Mouse (Mus musculus): ENCODE data around the gene Atp8a1. TPM values are rescaled to one million over a fixed set of nuclear protein-coding genes. Genes with fewer than 3 reads are reported as not detected.
A peak's percentile ranks its signal among the peaks of the same experiment; 100 is the strongest.

The Atp8a1 gene
- polyA plus RNA-seq, 1 experiment: 9.4 TPM

- DNase-seq (ENCODE audit: low read depth): no peak
Measured at GRCm38 (mm10) chr5:67678819-67679218, 168.4 kb downstream of the Atp8a1 start.

GRCm38 (mm10) chr5:67673008-67673407 is 174.2 kb downstream of the Atp8a1 start:
- DNase-seq (ENCODE audit: low read depth): no peak

- DNase-seq (ENCODE audit: low read depth): no peak
Measured at GRCm38 (mm10) chr5:67670158-67670557, 177.1 kb downstream of the Atp8a1 start.

GRCm38 (mm10) chr5:67669436-67669896 is 177.8 kb downstream of the Atp8a1 start:
- DNase-seq (ENCODE audit: low read depth): no peak

DNA sequence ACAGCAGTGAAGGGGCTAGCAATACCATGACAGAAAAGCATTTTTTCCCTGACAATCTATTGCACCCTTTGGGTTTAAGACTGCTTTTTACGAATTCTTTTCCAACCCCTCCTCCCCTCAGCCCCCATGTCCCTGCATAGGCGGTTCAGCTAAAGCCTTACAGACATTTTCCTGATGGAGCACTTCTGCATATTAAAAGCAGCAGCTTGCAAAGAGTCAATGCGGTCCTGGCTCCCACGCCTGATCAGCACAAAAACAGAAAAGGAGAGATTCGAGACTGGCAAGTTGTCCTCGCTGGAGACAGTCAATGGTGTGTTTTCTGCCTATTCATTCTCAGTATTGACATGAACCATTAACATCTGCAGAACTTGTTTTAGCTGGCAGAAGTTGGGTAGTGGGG is 184.5 kb downstream of the Atp8a1 start:
- DNase-seq (ENCODE audit: low read depth): no peak

DNA sequence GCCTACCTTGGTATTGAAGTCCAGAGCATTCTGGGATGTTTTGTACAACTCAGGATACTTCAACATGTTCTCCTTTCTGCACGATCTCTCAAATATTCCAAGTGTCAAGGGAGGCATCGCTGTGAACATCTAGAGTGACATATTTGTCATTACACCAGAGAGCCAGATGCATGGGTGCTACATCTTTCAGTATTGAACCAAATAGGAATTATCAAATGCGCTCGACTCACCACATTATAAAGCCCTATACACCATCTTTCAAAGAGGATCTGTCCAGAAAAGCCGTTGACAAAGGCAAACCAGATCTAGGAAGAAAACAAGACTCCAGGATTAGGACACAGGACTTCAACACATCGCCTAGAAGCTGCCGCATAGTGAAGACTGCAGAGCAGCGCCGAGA is 187.4 kb downstream of the Atp8a1 start:
- no peak for DNase-seq (ENCODE audit: low read depth)

DNA sequence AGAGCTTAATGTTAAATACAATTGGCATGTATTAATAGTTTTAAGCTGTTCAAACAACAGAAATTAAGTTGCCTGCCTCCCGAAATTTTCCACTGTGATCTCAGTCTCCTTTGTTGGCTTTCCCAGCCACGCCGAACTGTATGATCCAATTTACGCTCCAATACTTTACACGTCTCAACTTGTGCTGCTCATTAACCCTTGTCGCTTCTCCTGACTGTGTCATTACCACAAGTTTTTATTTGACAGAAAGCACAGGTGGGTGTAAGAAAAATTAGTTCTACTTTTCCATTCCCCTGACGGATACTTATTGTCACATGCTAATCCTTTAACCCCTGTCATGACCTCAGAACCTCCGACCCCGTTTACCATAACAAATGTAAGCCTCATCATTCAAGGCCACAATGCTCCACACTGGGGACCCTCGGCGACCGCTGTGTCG is 190.4 kb downstream of the Atp8a1 start:
- DNase-seq (ENCODE audit: low read depth): no peak

GRCm38 (mm10) chr5:67655696-67656519 is 191.3 kb downstream of the Atp8a1 start:
- no peak for DNase-seq (ENCODE audit: low read depth)

DNA sequence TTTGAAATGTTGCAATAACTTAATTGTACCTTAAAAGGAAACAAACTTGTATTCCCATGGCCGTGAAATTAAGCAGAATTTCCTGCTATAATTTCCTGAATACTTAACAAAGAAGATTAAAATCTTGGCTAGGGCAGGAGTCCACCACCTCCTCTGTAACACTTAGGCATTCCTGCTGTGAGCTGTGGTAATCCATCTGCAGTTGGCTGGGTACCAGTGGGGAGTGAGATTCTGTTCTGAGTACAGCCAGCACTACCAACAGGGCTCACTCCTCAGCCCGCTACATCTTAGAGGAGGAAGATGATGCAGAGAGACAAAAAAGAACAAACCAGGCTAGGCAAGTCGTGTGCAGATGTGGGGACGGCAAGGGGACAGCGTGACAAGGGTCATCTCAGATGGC is 192.7 kb downstream of the Atp8a1 start:
- DNase-seq (ENCODE audit: low read depth): no peak

GRCm38 (mm10) chr5:67653543-67653942 is 193.7 kb downstream of the Atp8a1 start:
- DNase-seq (ENCODE audit: low read depth): no peak

DNA sequence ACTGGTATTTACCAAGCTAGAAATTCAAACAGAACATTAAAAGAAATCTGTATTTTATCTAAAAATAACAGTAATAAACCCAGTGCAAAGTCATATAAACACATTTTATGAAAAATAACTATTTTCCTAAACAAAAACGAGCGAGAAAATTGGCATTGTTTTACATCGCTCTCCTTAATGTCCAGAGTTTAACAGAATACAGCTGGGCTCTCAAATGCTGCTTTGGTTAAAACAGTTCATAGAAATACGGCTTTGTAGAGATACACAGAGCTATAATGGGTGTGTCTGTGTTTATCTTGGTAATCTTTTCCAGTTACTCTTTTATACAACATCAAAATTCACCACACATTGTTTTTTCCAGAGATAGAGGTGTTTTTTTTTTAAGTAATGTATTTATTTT is 194.8 kb downstream of the Atp8a1 start:
- DNase-seq (ENCODE audit: low read depth): no peak

GRCm38 (mm10) chr5:67650021-67650420 is 197.2 kb downstream of the Atp8a1 start:
- no peak for DNase-seq (ENCODE audit: low read depth)

DNA sequence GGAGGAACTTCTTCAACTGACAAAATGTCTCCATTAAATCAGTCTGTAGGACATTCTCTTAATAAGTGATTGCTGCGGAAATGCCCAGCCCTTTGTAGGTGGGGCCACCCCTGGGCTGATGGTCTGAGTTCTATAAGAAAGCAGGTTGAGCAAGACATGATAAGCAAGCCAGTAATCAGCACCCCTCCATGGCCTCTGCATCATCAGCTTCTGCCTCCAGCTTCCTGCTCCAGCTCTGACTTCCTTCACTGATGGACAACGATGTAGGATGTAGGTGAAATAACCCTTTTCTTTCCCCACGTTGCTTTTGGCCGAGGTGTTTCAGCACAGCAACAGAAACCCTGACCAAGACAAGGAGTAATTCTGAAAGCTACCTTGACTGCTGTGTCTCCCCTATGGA is 198.1 kb downstream of the Atp8a1 start:
- no peak for DNase-seq (ENCODE audit: low read depth)

- DNase-seq (ENCODE audit: low read depth): no peak
Measured at GRCm38 (mm10) chr5:67647568-67647967, 199.7 kb downstream of the Atp8a1 start.

DNA sequence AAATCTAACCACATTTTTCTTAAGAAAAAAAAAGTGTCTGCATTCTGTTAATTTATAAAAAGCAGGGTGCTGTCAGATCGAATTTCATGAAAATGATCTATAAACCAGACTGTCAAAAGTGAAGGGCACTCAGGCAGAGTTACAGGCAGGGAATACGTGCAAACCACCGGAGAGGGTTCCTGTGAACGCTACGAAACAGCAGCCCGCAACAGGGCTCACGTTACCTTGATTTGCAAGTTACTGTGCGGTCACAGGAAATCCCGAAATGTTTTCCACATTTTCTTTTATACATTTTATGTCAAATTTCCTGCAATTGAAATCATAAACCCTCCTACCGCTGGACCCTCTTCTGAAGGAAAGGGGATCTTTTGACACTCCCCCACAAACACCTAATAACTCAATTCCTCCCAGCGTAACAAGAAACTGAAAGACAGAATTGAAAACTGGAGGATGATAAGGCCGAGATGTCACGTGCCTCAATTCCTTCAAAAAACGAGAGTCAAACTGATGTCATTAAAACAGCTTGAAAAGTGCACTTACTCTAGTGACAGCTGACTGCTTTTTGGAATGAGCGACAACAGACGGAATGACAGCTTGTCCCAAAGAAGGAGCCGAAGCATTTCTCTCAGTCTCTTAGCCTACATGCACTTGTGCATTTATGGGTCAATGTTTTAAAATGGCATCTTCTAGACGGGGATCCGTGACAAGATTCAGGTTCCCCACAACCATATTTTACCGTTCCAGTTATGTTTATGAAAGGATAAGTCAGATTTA is 200.3 kb downstream of the Atp8a1 start:
- no peak for DNase-seq (ENCODE audit: low read depth)

- DNase-seq (ENCODE audit: low read depth): no peak
Measured at GRCm38 (mm10) chr5:67643537-67644255, 203.5 kb downstream of the Atp8a1 start.

DNA sequence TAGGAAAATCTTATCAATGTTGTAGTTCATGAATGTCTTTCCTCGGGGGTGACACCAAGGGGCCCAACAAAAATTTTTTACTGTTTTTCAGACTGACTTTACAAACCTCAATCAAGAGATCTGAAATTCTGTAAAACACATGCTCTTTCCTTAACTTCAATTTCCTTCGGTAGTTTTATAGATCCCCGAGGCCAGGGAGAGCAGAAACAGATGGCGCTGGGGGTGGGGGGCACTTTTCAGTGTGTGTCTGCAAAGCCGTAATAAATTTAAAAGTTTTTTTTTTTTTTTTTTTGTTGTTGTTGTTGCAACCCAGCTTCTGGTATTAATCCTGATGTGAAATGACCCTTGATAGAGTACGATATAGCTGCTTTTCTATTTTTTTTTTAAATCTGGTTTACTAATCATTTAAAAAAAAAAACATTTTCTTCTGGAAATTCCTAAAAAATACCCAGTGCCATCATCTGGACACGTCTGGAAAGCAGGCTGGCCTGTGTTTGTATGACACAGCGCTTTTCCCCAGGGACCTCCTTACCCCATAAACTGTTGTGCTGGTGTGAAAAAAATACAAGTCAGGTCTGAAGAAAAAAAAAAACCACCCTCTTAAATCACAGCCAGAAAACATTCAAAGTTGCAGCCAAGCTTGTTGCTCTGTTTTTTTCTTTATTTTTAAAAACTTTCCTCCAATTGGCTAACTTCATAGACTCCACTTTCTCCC is 205.7 kb downstream of the Atp8a1 start:
- DNase-seq (ENCODE audit: low read depth): no peak

DNA sequence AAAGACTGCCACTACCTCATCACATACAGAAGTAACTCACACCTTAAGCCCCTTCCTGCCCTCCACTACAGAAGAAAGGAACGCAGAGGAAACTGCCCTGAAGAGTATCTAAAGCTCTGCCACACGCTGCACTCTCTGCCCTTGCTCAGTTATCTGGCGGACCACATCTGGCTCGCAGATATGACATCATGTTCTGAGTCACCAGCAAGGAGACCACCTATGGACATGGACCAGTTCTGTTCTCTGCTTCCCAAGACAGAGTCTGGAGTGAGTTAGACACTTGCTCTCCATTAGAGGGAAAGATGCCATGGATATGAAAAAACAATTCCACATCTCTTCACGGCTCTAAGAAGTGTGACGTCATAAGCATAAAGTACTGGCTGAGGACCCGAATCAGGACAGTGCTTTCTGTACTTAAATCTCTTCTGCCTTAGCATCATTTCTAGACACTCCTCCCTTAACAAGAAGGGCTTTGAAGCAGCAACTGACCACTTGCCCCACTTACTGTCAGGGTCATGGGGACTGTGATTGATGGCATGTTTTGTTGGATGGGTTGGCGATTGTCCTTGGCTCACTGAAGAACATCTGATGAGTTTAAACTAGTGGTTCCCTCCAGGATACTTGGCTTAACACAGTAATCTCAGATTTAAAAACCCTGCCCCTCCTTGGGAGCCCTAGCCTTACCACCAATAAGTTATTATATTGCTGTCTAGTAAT is 206.5 kb downstream of the Atp8a1 start:
- DNase-seq (ENCODE audit: low read depth): no peak

GRCm38 (mm10) chr5:67634339-67634738 is 212.9 kb downstream of the Atp8a1 start:
- DNase-seq (ENCODE audit: low read depth): no peak

DNA sequence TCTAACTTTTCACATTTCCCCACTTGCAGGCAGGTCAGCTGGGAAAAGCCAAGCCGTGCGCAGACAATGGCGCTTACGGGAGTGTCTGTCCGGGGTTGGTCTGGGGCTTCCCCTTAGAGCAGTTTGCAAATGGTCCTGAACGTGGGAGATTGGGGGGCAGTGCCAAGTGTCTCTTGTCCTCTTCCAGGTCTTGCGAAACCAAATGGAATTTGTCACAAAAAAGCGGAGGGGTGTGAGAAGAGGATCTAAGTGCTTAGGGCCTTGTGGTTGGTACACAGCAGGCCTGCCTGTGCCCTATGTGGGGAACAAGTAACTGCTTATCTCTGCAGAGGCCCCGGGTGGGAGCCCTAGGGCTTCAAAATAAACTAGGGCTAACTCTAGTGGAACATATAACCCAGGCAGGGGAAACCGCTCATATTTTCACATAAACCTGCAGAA is 213.4 kb downstream of the Atp8a1 start:
- DNase-seq (ENCODE audit: low read depth): peak; percentile 17

All from gonadal fat pad, adult 2 months (tissue).